Mouse (Mus musculus) lung, postnatal 0 days (tissue): ENCODE measurements at regions not wholly inside any gene's neighbourhood (a gene's known extent, or its start where the extent isn't known, plus 50 kb on each side); places are given as distances from the start of the nearest gene placed in this dataset.

Experiments used
- CTCF ChIP-seq: IDR thresholded peaks from 2 replicates; pipeline ENCODE4 v1.5.1; 2016; ENCODE audit warnings: antibody characterized with exemption, mild to moderate bottlenecking
- EP300 ChIP-seq: IDR thresholded peaks from 2 replicates; pipeline ENCODE4 v1.6.1; 2016; ENCODE audit warnings: antibody characterized with exemption, mild to moderate bottlenecking, control low read depth

GRCm38 (mm10) chr3:105275241-105275640 is 176.9 kb upstream of the Kcnd3 start:
- TF ChIP-seq CTCF, result no peak
- TF ChIP-seq EP300, result no peak
